Mouse (Mus musculus) liver, postnatal 0 days (tissue): ENCODE results near the gene Slc16a5. TPM values are rescaled to one million over a fixed set of nuclear protein-coding genes. Genes with fewer than 3 reads are reported as not detected.

Experiments
- ATAC-seq: fragments of 200-750 bp; cut with Nextera tagmentation; 2 replicates; pipeline ENCODE4 v1.8.0; 2017; ENCODE audit warnings: mild to moderate bottlenecking, moderate library complexity
- DNase-seq: peaks from one replicate; pipeline ENCODE4 v3.0.0-alpha.2; 2016
- H3K27ac ChIP-seq: fragments of 300-500 bp; sonication (generic); 2 replicates; pipeline ENCODE4 v1.5.1; 2014; ENCODE audit warnings: antibody characterized with exemption, moderate library complexity, mild to moderate bottlenecking, low read depth
- H3K27me3 ChIP-seq: fragments of 300-500 bp; sonication (generic); 2 replicates; pipeline ENCODE4 v1.6.1; 2014; ENCODE audit warnings: low read length, control low read depth, mixed read lengths; ENCODE audit not compliant: insufficient read depth
- H3K36me3 ChIP-seq: fragments of 300-500 bp; sonication (generic); replicated peaks from 2 replicates; pipeline ENCODE4 v1.6.1; 2014; ENCODE audit warnings: mild to moderate bottlenecking, control low read depth, low read length, moderate library complexity, mixed read lengths; ENCODE audit not compliant: insufficient read depth
- H3K4me1 ChIP-seq: fragments of 300-500 bp; sonication (generic); 2 replicates; pipeline ENCODE4 v1.6.1; 2014; ENCODE audit warnings: antibody characterized with exemption, mild to moderate bottlenecking, control low read depth; ENCODE audit not compliant: insufficient read depth
- H3K4me2 ChIP-seq: fragments of 300-500 bp; sonication (generic); 2 replicates; pipeline ENCODE4 v1.6.1; 2014; ENCODE audit warnings: low read depth, mild to moderate bottlenecking, low read length, moderate library complexity, mixed read lengths
- H3K4me3 ChIP-seq: fragments of 300-500 bp; sonication (generic); 2 replicates; pipeline ENCODE4 v1.5.1; 2014; ENCODE audit warnings: low read depth, low read length
- H3K9ac ChIP-seq: fragments of 300-500 bp; sonication (generic); replicated peaks from 2 replicates; pipeline ENCODE4 v1.6.1; 2014; ENCODE audit warnings: mild to moderate bottlenecking, moderate library complexity
- H3K9me3 ChIP-seq: fragments of 300-500 bp; sonication (generic); 2 replicates; pipeline ENCODE4 v1.6.1; 2016; ENCODE audit warnings: mild to moderate bottlenecking, control low read depth, low read length, mixed read lengths
- CTCF ChIP-seq: sonication (generic); IDR thresholded peaks from 2 replicates; pipeline ENCODE4 v1.5.1; 2016; ENCODE audit warnings: antibody characterized with exemption, low read depth
- EP300 ChIP-seq: IDR thresholded peaks from 2 replicates; pipeline ENCODE4 v1.6.1; 2016; ENCODE audit warnings: antibody characterized with exemption, low read depth, mild to moderate bottlenecking
- WGBS: fragments of 180-500 bp; shearing (Covaris S2); extraction: QIAGEN DNeasy Blood & Tissue Kit; methylation state at CpG from one replicate; pipeline ENCODE4 v1.1.7; 2014; ENCODE audit not compliant: insufficient replicate concordance; 5-methylcytosine and 5-hydroxymethylcytosine counted together
- polyA plus RNA-seq: library from polyadenylated mRNA; unstranded; fragments of >200 nt; fragmentation: Nextera tagmentation; extraction: Ambion mirVana; gene quantifications from 2 replicates; pipeline ENCODE4 v1.2.1, GENCODE M21; 2015

Gene Slc16a5
- polyA plus RNA-seq, 1 experiment from 2014 or later: 10.4 TPM

DNA sequence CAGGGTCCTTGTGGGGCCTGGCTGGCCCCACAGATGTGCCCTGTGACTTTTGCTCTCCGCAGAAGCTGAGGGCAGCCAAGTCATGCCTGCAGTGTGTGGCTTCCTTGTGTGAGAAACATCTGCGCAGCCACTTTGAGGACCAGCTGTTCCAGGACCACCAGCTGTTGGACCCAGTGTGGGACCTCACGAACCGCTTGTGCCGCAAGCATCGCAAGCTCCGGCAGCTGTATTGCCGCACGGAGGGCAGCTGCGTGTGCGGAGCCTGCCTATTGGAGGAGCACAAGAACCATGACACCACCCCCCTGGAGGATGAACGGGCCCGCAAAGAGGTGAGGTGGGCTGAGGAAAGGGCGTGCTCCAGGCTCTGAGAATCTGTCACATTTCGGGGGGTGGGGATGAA, 20.9 kb upstream of the Slc16a5 start:
- no peaks in the 10 kb centered on the region for H3K27me3 ChIP-seq
- ATAC-seq (no peak), DNase-seq (no peak)
- H3K4me3 ChIP-seq: no peak overlapping the region
- H3K27ac ChIP-seq: no peak overlapping the region
- no peak overlapping the region for H3K9ac ChIP-seq
- TF ChIP-seq CTCF (no peak), EP300 (no peak)
- no peaks in the 10 kb centered on the region for H3K36me3 ChIP-seq
- 64% methylated on average over 15 of the region's 15 CpGs for WGBS
- H3K9me3 ChIP-seq: no peaks in the 10 kb centered on the region; the same call in 1 of the 2 replicates
- H3K4me2 ChIP-seq: no peak overlapping the region
- H3K4me1 ChIP-seq: peaks cover 7% of the 10 kb centered on the region

DNA sequence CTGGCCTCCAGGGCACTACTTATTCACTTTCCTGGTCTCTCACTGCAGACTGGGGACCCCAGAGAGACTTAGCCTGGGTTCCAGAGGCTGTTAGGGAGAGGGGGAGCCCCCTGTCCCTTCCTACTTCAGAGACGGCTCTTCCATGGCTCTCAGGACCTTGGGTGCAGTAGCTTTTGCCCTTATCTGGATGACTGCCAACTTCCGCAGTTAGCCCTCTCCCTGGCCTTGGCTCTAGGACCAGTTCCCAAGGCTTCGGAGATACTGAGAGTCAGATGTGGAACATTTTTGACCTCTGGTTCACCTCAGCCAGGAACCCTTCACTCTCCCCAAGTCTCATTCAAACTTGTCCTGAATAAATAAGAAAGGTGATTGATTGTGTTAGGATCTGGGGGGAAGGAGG, 15.4 kb upstream of the Slc16a5 start:
- Histone ChIP-seq H3K36me3 (no peaks in the 10 kb centered on the region), H3K27me3 (no peaks in the 10 kb centered on the region), H3K4me3 (no peak overlapping the region), H3K9ac (peak overlapping the region; percentile 54), H3K4me1 (peaks cover 25% of the 10 kb centered on the region), H3K4me2 (peak overlapping the region; percentile 56), H3K27ac (peak overlapping the region; percentile 86), H3K9me3 (no peaks in the 10 kb centered on the region)
- ATAC-seq (no peak), DNase-seq (no peak)
- WGBS: 49% methylated on average over 3 of the region's 3 CpGs
- no peak for TF ChIP-seq EP300

DNA sequence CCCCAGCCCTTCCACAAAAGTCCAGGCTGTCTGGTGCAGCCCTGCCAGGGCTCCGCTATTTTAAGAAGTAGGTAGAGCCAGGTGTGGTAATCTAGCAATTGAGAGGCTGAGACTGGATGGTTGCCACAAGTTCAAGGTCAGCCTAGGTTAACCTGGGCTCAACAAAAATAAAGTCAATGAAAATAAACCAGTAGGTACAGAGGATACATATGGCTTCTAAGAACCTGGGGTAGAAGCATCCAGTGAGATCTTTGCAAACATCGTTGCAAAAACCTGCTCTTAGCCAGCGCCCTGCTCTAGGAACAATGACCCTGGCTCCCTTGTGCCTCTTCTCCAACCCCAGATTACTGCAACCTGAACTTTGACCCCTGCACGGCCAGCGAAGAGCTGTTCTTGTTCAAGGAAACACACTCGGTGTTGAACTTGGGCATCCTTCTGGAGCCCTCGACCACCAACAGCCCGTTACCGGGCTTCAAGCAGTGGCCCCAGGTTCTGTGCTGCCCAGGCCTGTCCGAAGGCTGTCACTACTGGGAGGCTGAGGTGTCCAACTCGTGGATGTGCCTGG, 14.9 kb upstream of the Slc16a5 start:
- peak overlapping the region; percentile 13; the same call in 1 of the 2 replicates for H3K4me3 ChIP-seq
- peak overlapping the region; percentile 63 for H3K9ac ChIP-seq
- TF ChIP-seq EP300 (no peak), CTCF (no peak)
- H3K4me2 ChIP-seq: peak overlapping the region; percentile 56
- ATAC-seq: peak; percentile 43
- H3K36me3 ChIP-seq: no peaks in the 10 kb centered on the region
- DNase-seq: peak; percentile 49
- no peaks in the 10 kb centered on the region for H3K27me3 ChIP-seq
- peaks cover 25% of the 10 kb centered on the region for H3K4me1 ChIP-seq
- 55% methylated on average over 11 of the region's 11 CpGs for WGBS
- peak overlapping the region; percentile 86 for H3K27ac ChIP-seq
- no peaks in the 10 kb centered on the region for H3K9me3 ChIP-seq

DNA sequence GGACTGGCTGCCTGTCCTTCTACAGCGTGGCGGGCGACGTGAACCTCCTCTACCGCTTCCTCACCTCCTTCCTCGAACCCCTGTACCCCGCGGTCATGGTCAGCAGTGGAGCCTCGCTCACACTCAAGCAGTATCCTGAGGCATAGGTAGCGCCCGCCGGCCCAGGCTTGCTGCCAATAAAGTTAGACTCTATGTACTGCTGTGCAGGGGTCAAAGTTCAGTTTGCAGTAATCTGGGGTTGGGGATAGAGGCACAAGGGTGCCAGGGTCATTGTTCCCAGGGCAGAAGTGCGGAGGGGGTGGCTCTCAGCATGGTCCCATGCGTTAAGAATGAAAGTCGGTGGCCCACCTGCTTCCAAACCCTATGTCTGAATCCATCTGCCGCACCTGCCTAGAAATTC, 14.2 kb upstream of the Slc16a5 start:
- Histone ChIP-seq H3K9ac (peak overlapping the region; percentile 63), H3K9me3 (no peaks in the 10 kb centered on the region), H3K4me1 (peaks cover 25% of the 10 kb centered on the region), H3K27ac (peak overlapping the region; percentile 86), H3K4me2 (peak overlapping the region; percentile 56), H3K4me3 (peak overlapping the region; percentile 13; the same call in 1 of the 2 replicates), H3K36me3 (no peaks in the 10 kb centered on the region), H3K27me3 (no peaks in the 10 kb centered on the region)
- TF ChIP-seq EP300 (peak; percentile 56; the same call in 1 of the 2 replicates), CTCF (no peak)
- ATAC-seq: peak; percentile 81
- DNase-seq: peak; percentile 72
- WGBS: 54% methylated on average over 16 of the region's 16 CpGs

DNA sequence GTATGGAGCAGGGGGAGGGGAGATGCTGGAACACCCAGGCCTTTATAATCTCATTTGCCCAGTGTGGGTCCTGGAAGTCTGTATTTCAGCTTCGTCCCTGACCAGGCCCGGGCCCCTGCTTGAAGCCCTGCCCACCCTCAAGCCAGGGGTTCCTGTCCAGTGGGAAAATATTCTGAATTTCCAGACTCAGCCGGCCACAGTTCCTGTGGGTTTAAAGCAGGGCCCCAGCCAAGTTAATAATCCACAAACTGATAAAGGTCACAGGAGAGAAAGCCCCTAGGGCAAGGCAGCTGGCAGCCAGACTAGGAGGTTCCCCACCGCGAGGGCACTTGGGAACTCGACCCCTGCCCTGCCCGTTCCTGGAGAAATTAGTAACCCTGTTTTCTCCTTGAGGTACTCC, 13.3 kb upstream of the Slc16a5 start:
- no peak for ATAC-seq
- H3K4me1 ChIP-seq: peaks cover 25% of the 10 kb centered on the region
- no peak overlapping the region for H3K4me3 ChIP-seq
- H3K27ac ChIP-seq: peak overlapping the region; percentile 86
- no peaks in the 10 kb centered on the region for H3K9me3 ChIP-seq
- peak overlapping the region; percentile 28; the same call in 1 of the 2 replicates for H3K9ac ChIP-seq
- H3K36me3 ChIP-seq: no peaks in the 10 kb centered on the region
- H3K27me3 ChIP-seq: no peaks in the 10 kb centered on the region
- peak overlapping the region; percentile 35 for H3K4me2 ChIP-seq
- WGBS: 48% methylated on average over 7 of the region's 7 CpGs
- no peak for DNase-seq
- TF ChIP-seq CTCF (no peak), EP300 (no peak)

DNA sequence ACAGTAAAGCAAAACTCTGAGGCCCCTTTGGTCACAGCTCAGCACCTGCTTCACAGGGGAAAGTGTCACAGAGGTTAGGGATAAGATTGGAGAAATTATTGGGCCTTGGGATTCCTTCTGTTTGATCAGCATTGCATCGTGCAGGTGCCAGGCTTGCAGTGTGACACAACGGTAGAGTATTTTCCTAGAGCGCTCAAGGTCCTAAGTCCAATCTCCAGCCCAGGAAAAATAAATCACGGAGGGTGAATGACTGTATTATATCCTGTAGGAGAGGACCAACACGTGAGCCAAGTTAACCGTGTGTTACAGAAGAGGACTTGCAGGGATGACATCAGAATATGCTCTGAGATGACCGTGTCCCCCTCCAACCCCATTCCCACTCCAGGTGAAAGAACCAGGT, 12.1 kb upstream of the Slc16a5 start:
- peak overlapping the region; percentile 86 for H3K27ac ChIP-seq
- ATAC-seq: peak; percentile 74
- H3K4me1 ChIP-seq: peaks cover 23% of the 10 kb centered on the region
- no peaks in the 10 kb centered on the region for H3K36me3 ChIP-seq
- no peak overlapping the region for H3K4me3 ChIP-seq
- no peaks in the 10 kb centered on the region for H3K27me3 ChIP-seq
- H3K9me3 ChIP-seq: no peaks in the 10 kb centered on the region
- no peak for DNase-seq
- no peak overlapping the region for H3K9ac ChIP-seq
- WGBS: 60% methylated on average over 7 of the region's 7 CpGs
- no peak for TF ChIP-seq CTCF
- peak; percentile 68 for TF ChIP-seq EP300
- peak overlapping the region; percentile 13; the same call in 1 of the 2 replicates for H3K4me2 ChIP-seq
